Mouse (Mus musculus) lung, embryonic 16.5 days (tissue): ENCODE measurements around the gene Cyb5d1. TPM values are rescaled to one million over a fixed set of nuclear protein-coding genes. Genes with fewer than 3 reads are reported as not detected.
"Not testable (repeated sequence)": the region's sequence is repeated elsewhere in the genome, so short reads cannot be mapped to it uniquely, and the experiment has no call there.

Source experiments
- ATAC-seq: fragments of 200-750 bp; cut with Nextera tagmentation; 2 replicates; pipeline ENCODE4 v1.8.0; 2017; ENCODE audit warnings: low read depth, mild to moderate bottlenecking, moderate library complexity
- H3K27ac ChIP-seq: fragments of 300-500 bp; sonication (generic); 2 replicates; pipeline ENCODE4 v1.5.1; 2014; ENCODE audit warnings: mild to moderate bottlenecking, control low read depth, low read length
- H3K27me3 ChIP-seq: fragments of 300-500 bp; sonication (generic); 2 replicates; pipeline ENCODE4 v1.6.1; 2014; ENCODE audit warnings: low read depth, low read length, mixed read lengths; ENCODE audit not compliant: control insufficient read depth, insufficient read depth
- H3K36me3 ChIP-seq: fragments of 300-500 bp; sonication (generic); 2 replicates; pipeline ENCODE4 v1.6.1; 2014; ENCODE audit warnings: low read length; ENCODE audit not compliant: control insufficient read depth, insufficient read depth
- H3K4me1 ChIP-seq: fragments of 300-500 bp; sonication (generic); replicated peaks from 2 replicates; pipeline ENCODE4 v1.6.1; 2014; ENCODE audit warnings: low read length, mixed read lengths; ENCODE audit not compliant: control insufficient read depth, insufficient read depth
- H3K4me2 ChIP-seq: fragments of 300-500 bp; sonication (generic); 2 replicates; pipeline ENCODE4 v1.6.1; 2014; ENCODE audit warnings: low read depth, low read length, control low read depth
- H3K4me3 ChIP-seq: fragments of 300-500 bp; sonication (generic); 2 replicates; pipeline ENCODE4 v1.5.1; 2014; ENCODE audit warnings: mild to moderate bottlenecking, low read length, control low read depth
- H3K9ac ChIP-seq: fragments of 300-500 bp; sonication (generic); 2 replicates; pipeline ENCODE4 v1.6.1; 2014; ENCODE audit warnings: low read length, control low read depth
- H3K9me3 ChIP-seq: fragments of 300-500 bp; sonication (generic); 2 replicates; pipeline ENCODE4 v1.6.1; 2016; ENCODE audit warnings: low read length; ENCODE audit not compliant: control insufficient read depth
- WGBS: fragments of 180-500 bp; shearing (Covaris S2); extraction: QIAGEN DNeasy Blood & Tissue Kit; methylation state at CpG from one replicate; pipeline ENCODE4 v1.1.7; 2014; 5-methylcytosine and 5-hydroxymethylcytosine counted together
- polyA plus RNA-seq: library from polyadenylated mRNA; unstranded; fragments of >200 nt; fragmentation: Nextera tagmentation; extraction: Ambion mirVana; gene quantifications from 2 replicates; pipeline ENCODE4 v1.2.1, GENCODE M21; 2015

The Cyb5d1 gene
- polyA plus RNA-seq, result 32.3 and 32.6 TPM in 2 replicates

DNA sequence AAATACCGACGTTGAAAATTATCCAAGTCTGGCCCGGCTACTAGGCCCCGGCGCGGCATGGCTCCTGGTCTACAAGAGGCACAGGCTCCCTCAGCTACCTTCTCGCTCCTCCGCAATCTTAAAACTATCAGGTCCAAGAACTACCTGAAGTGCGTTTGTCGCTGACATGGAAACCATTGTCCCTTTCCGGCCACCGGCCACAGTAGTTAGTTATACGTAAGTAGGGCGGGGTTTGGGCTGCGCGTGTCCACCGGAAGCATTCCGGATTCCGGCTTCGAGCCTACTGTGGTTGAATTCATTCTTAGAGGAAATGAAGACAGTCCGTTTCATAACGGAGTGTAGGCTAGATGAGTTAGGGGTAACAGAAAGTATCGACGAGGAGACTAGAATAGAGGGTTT is at the start of gene Cyb5d1, which contains the start of gene Naa38:
Gene Cyb5d1, minus strand, starts transcription at position 397 of the 399 bp plus-strand sequence.
Gene Naa38, plus strand, starts transcription at position 253 of the 399 bp plus-strand sequence.
- peak within 1 kb of the TSS; percentile 96 for H3K9ac ChIP-seq
- not testable (repeated sequence) for H3K9me3 ChIP-seq, H3K27me3 ChIP-seq, H3K36me3 ChIP-seq
- ATAC-seq, result peak; percentile 81
- peaks cover 36% of the 10 kb centered on the region for H3K4me1 ChIP-seq
- peak within 1 kb of the TSS; percentile 99 for H3K27ac ChIP-seq
- WGBS, result under 1% methylated on average over 24 of the region's 24 CpGs
- H3K4me3 ChIP-seq, result peak within 1 kb of the TSS; percentile 77
- H3K4me2 ChIP-seq, result peak within 1 kb of the TSS; percentile 79

DNA sequence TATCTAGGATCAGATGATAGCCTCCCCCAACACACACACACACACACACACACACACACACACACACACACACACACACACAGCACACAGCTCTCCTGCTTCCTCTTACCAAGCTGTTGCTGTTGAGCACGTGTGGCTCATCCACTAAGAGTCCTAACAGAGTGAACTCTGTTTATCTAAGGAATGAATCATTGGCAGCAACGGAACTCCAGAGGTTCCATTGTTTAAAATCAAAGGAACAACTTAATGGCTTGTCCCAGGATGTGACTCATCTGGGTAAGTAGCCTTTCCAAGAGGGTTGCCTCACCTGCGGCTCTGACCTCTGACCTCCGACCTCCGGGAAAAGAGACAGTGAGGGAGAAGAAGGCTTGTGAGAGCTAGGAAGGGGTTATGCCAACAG is 47.9 kb upstream of the Cyb5d1 start:
- Histone ChIP-seq H3K27ac (peak overlapping the region; percentile 7), H3K27me3 (no peaks in the 10 kb centered on the region), H3K9ac (no peak overlapping the region), H3K4me3 (no peak overlapping the region), H3K9me3 (no peaks in the 10 kb centered on the region), H3K4me2 (no peak overlapping the region), H3K4me1 (peaks cover 3% of the 10 kb centered on the region; the same call in 1 of the 2 replicates), H3K36me3 (no peaks in the 10 kb centered on the region)
- 9% methylated on average over 5 of the region's 5 CpGs for WGBS
- peak; percentile 92 for ATAC-seq

DNA sequence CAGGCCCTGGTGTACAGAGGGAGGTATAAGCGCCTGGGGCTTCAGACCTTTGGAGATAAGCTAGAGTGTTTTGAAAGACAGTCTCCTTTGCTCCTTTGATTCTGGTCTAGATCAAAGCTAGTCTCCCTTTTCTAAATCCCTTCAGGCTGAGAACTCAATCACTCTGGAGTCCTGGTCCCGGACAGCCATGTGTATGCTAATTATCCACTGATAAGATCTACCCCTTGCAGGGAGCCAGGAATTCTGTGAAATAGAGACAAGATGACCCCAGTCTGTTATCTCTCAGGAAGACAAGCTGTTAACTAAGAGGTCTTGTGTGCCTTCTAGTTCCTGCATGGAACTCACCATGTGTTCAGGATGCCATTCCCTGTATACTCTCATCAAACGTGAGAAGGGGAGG is 41.9 kb upstream of the Cyb5d1 start:
- H3K4me3 ChIP-seq, result no peak overlapping the region
- no peak overlapping the region for H3K27ac ChIP-seq
- ATAC-seq, result no peak
- H3K9me3 ChIP-seq, result no peaks in the 10 kb centered on the region
- 28% methylated on average over 3 of the region's 3 CpGs for WGBS
- no peaks in the 10 kb centered on the region for H3K36me3 ChIP-seq
- H3K9ac ChIP-seq, result no peak overlapping the region
- H3K4me1 ChIP-seq, result 0 out of 2 replicates have a peak, but pooled peaks cover 1% of the 10 kb centered on the region
- H3K27me3 ChIP-seq, result no peaks in the 10 kb centered on the region
- H3K4me2 ChIP-seq, result no peak overlapping the region

DNA sequence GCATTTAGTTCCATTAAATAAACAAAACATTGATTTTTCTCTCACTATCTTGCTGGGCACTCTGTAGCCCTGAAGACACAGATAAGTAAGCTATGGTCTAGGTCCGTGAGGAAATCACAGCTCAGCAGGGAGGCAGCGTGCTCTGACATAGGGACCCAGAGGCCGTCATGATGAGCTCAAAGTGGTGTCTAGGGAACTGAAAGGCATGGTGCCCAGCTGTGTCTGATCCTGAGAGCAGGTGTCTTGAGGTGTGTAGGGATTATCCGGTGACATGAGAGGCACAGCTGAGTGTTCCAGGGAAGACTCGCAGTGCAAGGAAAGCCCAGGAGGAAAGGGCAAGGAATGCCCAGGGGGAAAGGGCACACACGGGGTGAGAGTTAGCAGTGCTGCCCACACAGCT is 37.8 kb upstream of the Cyb5d1 start:
- 59% methylated on average over 6 of the region's 6 CpGs for WGBS
- Histone ChIP-seq H3K9ac (no peak overlapping the region), H3K27ac (no peak overlapping the region), H3K36me3 (no peaks in the 10 kb centered on the region), H3K9me3 (no peaks in the 10 kb centered on the region), H3K4me2 (no peak overlapping the region), H3K4me1 (peaks cover 14% of the 10 kb centered on the region), H3K4me3 (no peak overlapping the region), H3K27me3 (no peaks in the 10 kb centered on the region)
- no peak for ATAC-seq

DNA sequence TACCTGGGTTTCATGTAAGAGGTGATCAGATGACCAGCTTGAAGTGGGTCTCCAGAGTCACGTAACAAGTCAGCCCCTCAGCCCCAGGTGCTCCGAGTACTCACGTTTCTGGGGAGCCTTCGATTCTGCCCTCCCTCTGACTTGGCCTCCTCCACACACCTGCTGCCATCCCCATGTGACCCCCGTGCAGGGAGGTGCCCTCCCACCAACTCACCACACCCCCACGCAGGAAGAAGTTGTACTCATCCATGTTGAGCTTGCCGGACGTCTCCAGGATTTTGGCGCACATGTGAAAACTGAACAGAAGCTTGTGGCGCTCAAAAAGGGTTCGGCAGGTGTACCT is 37.2 kb upstream of the Cyb5d1 start:
- Histone ChIP-seq H3K36me3 (no peaks in the 10 kb centered on the region), H3K9ac (no peak overlapping the region), H3K4me3 (no peak overlapping the region), H3K4me1 (peaks cover 14% of the 10 kb centered on the region), H3K27me3 (no peaks in the 10 kb centered on the region), H3K4me2 (peak overlapping the region; percentile 18; the same call in 1 of the 2 replicates), H3K9me3 (no peaks in the 10 kb centered on the region), H3K27ac (no peak overlapping the region)
- 47% methylated on average over 11 of the region's 11 CpGs for WGBS
- peak; percentile 22; the same call in 1 of the 2 replicates for ATAC-seq

DNA sequence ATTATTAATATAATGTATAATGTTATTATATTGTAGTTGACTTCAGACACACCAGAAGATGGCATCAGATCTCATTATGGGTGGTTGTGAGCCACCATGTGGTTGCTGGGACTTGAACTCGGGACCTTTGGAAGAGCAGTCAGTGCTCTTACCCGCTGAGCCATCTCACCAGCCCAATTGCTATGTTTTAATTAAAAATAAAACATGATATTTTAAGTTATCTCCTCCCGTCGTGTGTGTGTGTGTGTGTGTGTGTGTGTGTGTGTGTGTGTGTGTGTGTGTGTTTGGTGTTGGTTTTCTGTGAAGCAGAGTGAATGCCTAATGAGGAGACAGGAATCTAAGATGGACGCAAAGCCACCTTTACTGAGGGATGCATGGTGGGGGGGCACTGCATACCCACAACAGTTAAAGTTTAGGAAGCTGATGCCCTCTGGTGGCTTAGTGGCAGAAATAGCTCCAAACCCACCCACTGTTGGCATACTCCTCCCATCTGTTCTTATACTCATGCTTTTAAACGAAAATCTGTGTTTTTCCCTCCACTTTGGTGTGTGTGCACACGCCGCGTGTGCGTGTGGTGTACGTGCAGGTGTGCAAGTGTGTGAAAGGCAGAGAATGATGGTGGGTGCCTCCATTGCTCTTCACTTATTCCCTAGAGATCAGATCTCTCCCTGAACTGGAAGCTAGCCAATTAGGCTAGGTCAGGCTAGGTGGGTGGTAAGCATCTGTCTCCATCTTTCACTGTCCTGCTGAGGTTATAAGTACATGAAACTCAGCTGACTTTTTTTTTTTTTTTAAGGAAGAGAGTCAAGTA is 36.6 kb upstream of the Cyb5d1 start:
- H3K4me3 ChIP-seq, result no peak overlapping the region
- no peak overlapping the region for H3K9ac ChIP-seq
- no peak overlapping the region for H3K27ac ChIP-seq
- H3K36me3 ChIP-seq, result no peaks in the 10 kb centered on the region
- peaks cover 14% of the 10 kb centered on the region for H3K4me1 ChIP-seq
- WGBS, result 23% methylated on average over 11 of the region's 11 CpGs
- no peaks in the 10 kb centered on the region for H3K27me3 ChIP-seq
- no peaks in the 10 kb centered on the region for H3K9me3 ChIP-seq
- ATAC-seq, result peak; percentile 82
- peak overlapping the region; percentile 18 for H3K4me2 ChIP-seq

DNA sequence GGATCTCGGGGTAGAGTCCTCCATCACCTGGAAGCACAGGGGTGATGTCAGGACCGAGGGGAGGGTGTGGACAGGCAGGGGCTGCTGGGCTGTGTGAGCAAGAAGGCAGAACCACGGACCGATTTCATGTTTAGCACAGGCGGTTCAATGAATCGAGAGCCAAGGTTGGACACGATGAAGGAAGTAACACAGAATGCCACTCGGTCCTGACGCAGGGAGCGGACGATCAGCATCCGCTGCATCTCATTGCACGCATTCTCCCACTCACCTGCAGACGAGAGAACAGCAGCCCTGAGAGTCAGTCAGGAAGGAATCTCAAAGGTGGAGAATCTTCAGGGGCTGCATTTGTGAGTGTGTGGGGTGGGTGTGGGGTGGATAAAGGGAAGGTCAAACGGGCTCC is 35.2 kb upstream of the Cyb5d1 start:
- Histone ChIP-seq H3K27ac (no peak overlapping the region), H3K27me3 (no peaks in the 10 kb centered on the region)

DNA sequence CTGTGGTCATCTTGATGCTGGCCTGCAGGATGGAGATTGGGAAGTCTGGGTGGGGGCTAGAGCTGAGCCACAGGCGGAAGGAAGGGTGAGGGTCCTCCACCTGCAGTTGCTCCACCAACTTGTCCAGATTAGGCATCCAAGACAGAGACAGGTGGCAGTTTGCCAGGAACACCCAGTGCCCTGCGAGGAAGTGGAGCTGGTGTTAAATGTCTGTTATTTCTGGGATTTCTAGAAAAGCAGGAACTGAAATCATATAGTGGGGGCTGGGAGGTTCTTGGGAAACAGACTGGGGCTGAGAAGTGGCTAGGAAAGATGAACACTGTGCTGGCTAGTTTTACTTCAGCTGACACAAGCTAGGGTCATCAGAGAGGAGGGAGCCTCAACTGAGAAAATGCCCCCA is 33.9 kb upstream of the Cyb5d1 start:
- Histone ChIP-seq H3K9me3 (no peaks in the 10 kb centered on the region), H3K36me3 (no peaks in the 10 kb centered on the region), H3K4me3 (no peak overlapping the region), H3K4me2 (no peak overlapping the region), H3K9ac (0 out of 2 replicates have a peak overlapping the region, but pooled peaks have one; percentile 36), H3K4me1 (peaks cover 14% of the 10 kb centered on the region), H3K27me3 (no peaks in the 10 kb centered on the region), H3K27ac (peak overlapping the region; percentile 61)
- 14% methylated on average over 2 of the region's 2 CpGs for WGBS
- ATAC-seq, result no peak

More for the DNA sequence above, 35.2 kb upstream of the Cyb5d1 start:
- H3K9ac ChIP-seq, result no peak overlapping the region
- H3K36me3 ChIP-seq, result no peaks in the 10 kb centered on the region
- no peak overlapping the region for H3K4me2 ChIP-seq
- no peaks in the 10 kb centered on the region for H3K9me3 ChIP-seq
- whole genome bisulfite sequencing, result 90% methylated on average over 15 of the region's 15 CpGs
- no peak overlapping the region for H3K4me3 ChIP-seq
- peaks cover 14% of the 10 kb centered on the region for H3K4me1 ChIP-seq
- no peak for ATAC-seq

DNA sequence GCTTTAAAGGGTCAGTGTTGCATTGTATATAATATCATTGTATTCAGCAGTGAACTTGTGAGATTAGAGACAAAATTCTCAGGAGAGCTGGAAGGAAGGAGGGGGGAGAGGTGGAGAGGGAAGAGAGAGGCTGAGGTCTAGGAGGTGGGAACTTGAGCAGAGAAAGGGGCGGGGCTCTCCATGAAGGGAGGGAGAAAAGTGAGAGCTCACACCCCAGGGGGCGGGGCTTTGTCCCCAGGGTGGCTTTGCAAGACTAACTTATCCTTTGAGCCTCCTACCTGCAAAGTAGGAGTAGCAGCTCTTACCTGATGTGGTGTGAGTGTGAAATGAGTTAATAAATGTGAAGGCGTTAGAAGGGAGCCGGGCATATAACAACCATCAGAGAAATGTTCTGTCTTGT is 33.3 kb upstream of the Cyb5d1 start:
- no peaks in the 10 kb centered on the region for H3K27me3 ChIP-seq
- H3K4me3 ChIP-seq, result no peak overlapping the region
- no peak overlapping the region for H3K4me2 ChIP-seq
- 15% methylated on average over 4 of the region's 4 CpGs for WGBS
- peak; percentile 63; the same call in 1 of the 2 replicates for ATAC-seq
- H3K36me3 ChIP-seq, result no peaks in the 10 kb centered on the region
- peaks cover 14% of the 10 kb centered on the region for H3K4me1 ChIP-seq
- no peaks in the 10 kb centered on the region for H3K9me3 ChIP-seq
- H3K27ac ChIP-seq, result peak overlapping the region; percentile 61
- no peak overlapping the region for H3K9ac ChIP-seq
